Mouse (Mus musculus) midbrain, embryonic 15.5 days (tissue): ENCODE results near the gene Sebox. TPM values are rescaled to one million over a fixed set of nuclear protein-coding genes. Genes with fewer than 3 reads are reported as not detected.
A peak's percentile ranks its signal among the peaks of the same experiment; 100 is the strongest.

Experiments
- ATAC-seq: fragments of 200-750 bp; cut with Nextera tagmentation; replicated peaks from 2 replicates; pipeline ENCODE4 v1.8.0; 2017; ENCODE audit warnings: moderate TSS enrichment
- H3K27ac ChIP-seq: fragments of 300-500 bp; sonication (generic); 2 replicates; pipeline ENCODE4 v1.5.1; 2015; ENCODE audit warnings: mild to moderate bottlenecking, inconsistent platforms
- H3K27me3 ChIP-seq: fragments of 300-500 bp; sonication (generic); replicated peaks from 2 replicates; pipeline ENCODE4 v1.6.1; 2015; ENCODE audit warnings: inconsistent platforms
- H3K36me3 ChIP-seq: fragments of 300-500 bp; sonication (generic); replicated peaks from 2 replicates; pipeline ENCODE4 v1.6.1; 2015; ENCODE audit warnings: inconsistent platforms
- H3K4me1 ChIP-seq: fragments of 300-500 bp; sonication (generic); 2 replicates; pipeline ENCODE4 v1.6.1; 2015; ENCODE audit warnings: inconsistent platforms
- H3K4me2 ChIP-seq: fragments of 300-500 bp; sonication (generic); 2 replicates; pipeline ENCODE4 v1.6.1; 2015; ENCODE audit warnings: inconsistent platforms, mild to moderate bottlenecking, moderate library complexity
- H3K4me3 ChIP-seq: fragments of 300-500 bp; sonication (generic); 2 replicates; pipeline ENCODE4 v1.5.1; 2015; ENCODE audit warnings: mild to moderate bottlenecking, inconsistent platforms
- H3K9ac ChIP-seq: fragments of 300-500 bp; sonication (generic); 2 replicates; pipeline ENCODE4 v1.6.1; 2015; ENCODE audit warnings: mild to moderate bottlenecking, inconsistent platforms
- H3K9me3 ChIP-seq: fragments of 300-500 bp; sonication (generic); 2 replicates; pipeline ENCODE4 v1.6.1; 2016; ENCODE audit warnings: inconsistent platforms
- WGBS: fragments of 180-500 bp; shearing (Covaris S2); methylation state at CpG from one replicate; pipeline ENCODE4 v1.1.7; 2015; ENCODE audit warnings: mixed read lengths; 5-methylcytosine and 5-hydroxymethylcytosine counted together
- polyA plus RNA-seq: library from polyadenylated mRNA; unstranded; fragments of >200 nt; fragmentation: Nextera tagmentation; extraction: Ambion mirVana; gene quantifications from 2 replicates; pipeline ENCODE4 v1.2.1, GENCODE M21; 2015

The Sebox gene
- polyA plus RNA-seq, 1 experiment from 2014 or later: 0.13 TPM

GRCm38 (mm10) chr11:78467932-78468331, 35.3 kb upstream of the Sebox start:
- Histone ChIP-seq H3K36me3 (no peaks in the 10 kb centered on the region), H3K9ac (no peak overlapping the region), H3K4me1 (peaks cover 17% of the 10 kb centered on the region), H3K27ac (no peak overlapping the region), H3K27me3 (no peaks in the 10 kb centered on the region; the same call in 1 of the 2 replicates), H3K4me2 (no peak overlapping the region), H3K9me3 (no peaks in the 10 kb centered on the region), H3K4me3 (no peak overlapping the region)
- no peak for ATAC-seq
- WGBS: 69% methylated on average over 3 of the region's 3 CpGs

GRCm38 (mm10) chr11:78471326-78472103, 31.7 kb upstream of the Sebox start:
- peaks cover 5% of the 10 kb centered on the region for H3K4me1 ChIP-seq
- H3K9me3 ChIP-seq: no peaks in the 10 kb centered on the region
- H3K4me3 ChIP-seq: no peak overlapping the region
- 88% methylated on average over 10 of the region's 10 CpGs for WGBS
- no peak for ATAC-seq
- H3K36me3 ChIP-seq: peaks cover 14% of the 10 kb centered on the region; the same call in 1 of the 2 replicates
- no peak overlapping the region for H3K4me2 ChIP-seq
- no peak overlapping the region for H3K27ac ChIP-seq
- no peak overlapping the region for H3K9ac ChIP-seq
- H3K27me3 ChIP-seq: no peaks in the 10 kb centered on the region

DNA sequence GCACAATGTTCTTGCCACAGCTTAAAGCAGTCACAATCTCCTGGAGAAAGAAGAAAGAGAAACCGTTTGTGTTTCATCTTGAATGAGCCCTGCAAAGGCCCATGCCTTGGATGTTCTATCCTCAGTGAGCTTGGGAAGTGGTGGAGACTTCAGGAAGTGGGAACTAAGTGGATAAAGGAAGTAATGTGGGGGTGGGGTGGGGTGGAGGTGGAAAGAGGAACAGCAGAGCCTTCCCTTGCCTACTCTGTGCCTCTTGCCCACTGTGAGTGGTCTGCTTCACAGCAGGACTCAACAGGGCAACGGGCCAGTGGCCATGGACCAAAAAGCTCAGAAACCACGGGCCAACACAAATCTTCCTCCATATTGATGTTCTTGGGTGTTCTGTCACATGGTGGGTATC, 28.0 kb upstream of the Sebox start:
- Histone ChIP-seq H3K36me3 (peaks cover 14% of the 10 kb centered on the region; the same call in 1 of the 2 replicates), H3K9ac (no peak overlapping the region), H3K27me3 (no peaks in the 10 kb centered on the region), H3K27ac (no peak overlapping the region), H3K4me1 (no peaks in the 10 kb centered on the region), H3K9me3 (no peaks in the 10 kb centered on the region), H3K4me3 (no peak overlapping the region), H3K4me2 (no peak overlapping the region)
- WGBS: 87% methylated on average over 3 of the region's 3 CpGs
- ATAC-seq: no peak

- Histone ChIP-seq H3K27me3 (no peaks in the 10 kb centered on the region), H3K4me1 (0 out of 2 replicates have a peak, but pooled peaks cover 6% of the 10 kb centered on the region), H3K9ac (no peak overlapping the region), H3K4me3 (no peak overlapping the region), H3K4me2 (no peak overlapping the region), H3K27ac (no peak overlapping the region), H3K9me3 (no peaks in the 10 kb centered on the region), H3K36me3 (peaks cover 13% of the 10 kb centered on the region)
- no peak for ATAC-seq
- 63% methylated on average over 7 of the region's 7 CpGs for WGBS
These were observed 19.6 kb upstream of the Sebox start for GRCm38 (mm10) chr11:78483639-78484038.

DNA sequence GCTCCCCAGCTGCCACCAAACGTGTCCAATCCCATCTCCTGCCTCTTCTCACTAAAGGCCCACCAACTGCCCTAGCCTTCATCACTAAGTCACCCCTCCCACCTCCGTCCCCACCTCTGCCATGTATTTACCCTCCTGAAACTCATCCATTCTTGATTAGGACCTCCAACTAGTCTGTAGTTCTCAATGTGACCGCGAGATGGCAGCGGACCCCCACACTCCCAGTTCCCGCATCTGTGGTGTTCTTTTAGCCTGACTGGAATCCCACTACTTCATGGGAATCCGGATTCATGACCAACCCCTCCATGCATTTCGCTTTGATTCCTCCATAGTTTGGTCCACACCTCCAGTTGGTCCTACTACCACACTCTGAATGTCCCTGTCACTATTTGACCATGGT, 15.1 kb upstream of the Sebox start:
- H3K27me3 ChIP-seq: no peaks in the 10 kb centered on the region
- peaks cover 15% of the 10 kb centered on the region; the same call in 1 of the 2 replicates for H3K4me1 ChIP-seq
- no peak for ATAC-seq
- 3% methylated on average over 8 of the region's 8 CpGs for WGBS
- no peak overlapping the region for H3K4me3 ChIP-seq
- H3K27ac ChIP-seq: no peak overlapping the region
- H3K9me3 ChIP-seq: no peaks in the 10 kb centered on the region
- H3K9ac ChIP-seq: no peak overlapping the region
- H3K36me3 ChIP-seq: peaks cover 8% of the 10 kb centered on the region
- no peak overlapping the region for H3K4me2 ChIP-seq

DNA sequence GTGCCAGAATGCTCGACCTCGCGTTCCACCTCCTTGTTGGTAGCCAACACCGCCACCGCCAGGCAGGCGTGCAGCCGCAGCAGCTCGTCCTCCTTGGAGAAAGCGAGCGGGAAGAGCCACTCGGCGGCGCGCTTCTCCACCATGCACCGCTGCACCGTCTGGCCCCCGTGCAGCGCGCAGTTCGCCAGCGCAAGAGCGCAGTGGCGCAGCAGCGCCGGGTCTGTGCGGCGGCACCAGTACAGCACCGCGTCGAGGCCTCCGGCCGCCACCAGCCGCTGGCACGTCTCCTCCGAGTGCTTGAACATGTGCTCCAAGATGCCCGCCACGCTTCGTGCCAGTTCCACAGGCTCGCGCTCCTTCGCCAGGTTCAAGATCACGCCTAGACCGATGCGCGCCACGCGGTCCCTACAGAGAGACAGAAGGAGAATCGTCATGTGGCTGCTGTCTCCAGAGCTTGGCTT, 12.4 kb upstream of the Sebox start:
- WGBS: 7% methylated on average over 48 of the region's 48 CpGs
- no peaks in the 10 kb centered on the region for H3K27me3 ChIP-seq
- no peak overlapping the region for H3K27ac ChIP-seq
- ATAC-seq: peak; percentile 68
- H3K36me3 ChIP-seq: peaks cover 6% of the 10 kb centered on the region
- H3K9me3 ChIP-seq: no peaks in the 10 kb centered on the region
- peak overlapping the region; percentile 45 for H3K4me2 ChIP-seq
- H3K4me1 ChIP-seq: peaks cover 32% of the 10 kb centered on the region
- H3K9ac ChIP-seq: 0 out of 2 replicates have a peak overlapping the region, but pooled peaks have one; percentile 2
- peak overlapping the region; percentile 19 for H3K4me3 ChIP-seq

DNA sequence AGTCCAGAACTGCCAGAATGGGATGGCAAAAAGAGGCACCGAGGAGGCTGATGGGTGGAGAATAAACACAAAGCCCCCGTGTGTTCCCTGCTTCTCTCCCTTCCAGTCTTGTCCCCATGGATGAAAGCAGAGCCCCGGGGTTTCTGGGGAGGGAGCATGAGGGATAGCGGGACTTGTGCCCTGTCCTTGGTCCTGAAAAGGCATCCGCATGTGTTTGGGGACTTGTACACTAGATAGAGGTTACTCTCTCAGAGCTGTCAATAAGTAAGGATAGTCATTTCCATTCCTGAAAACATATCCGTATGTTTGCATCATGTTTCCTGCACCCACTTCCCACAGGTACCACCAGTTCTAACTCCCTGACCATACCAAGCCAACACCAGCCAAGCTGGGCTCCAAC, 7.3 kb upstream of the Sebox start:
- H3K9ac ChIP-seq: peak overlapping the region; percentile 87
- ATAC-seq: no peak
- H3K9me3 ChIP-seq: no peaks in the 10 kb centered on the region
- H3K4me1 ChIP-seq: peaks cover 41% of the 10 kb centered on the region
- peaks cover 4% of the 10 kb centered on the region; the same call in 1 of the 2 replicates for H3K27me3 ChIP-seq
- H3K4me3 ChIP-seq: peak overlapping the region; percentile 70
- H3K27ac ChIP-seq: no peak overlapping the region
- H3K36me3 ChIP-seq: no peaks in the 10 kb centered on the region
- WGBS: 4% methylated on average over 6 of the region's 6 CpGs
- peak overlapping the region; percentile 74 for H3K4me2 ChIP-seq

DNA sequence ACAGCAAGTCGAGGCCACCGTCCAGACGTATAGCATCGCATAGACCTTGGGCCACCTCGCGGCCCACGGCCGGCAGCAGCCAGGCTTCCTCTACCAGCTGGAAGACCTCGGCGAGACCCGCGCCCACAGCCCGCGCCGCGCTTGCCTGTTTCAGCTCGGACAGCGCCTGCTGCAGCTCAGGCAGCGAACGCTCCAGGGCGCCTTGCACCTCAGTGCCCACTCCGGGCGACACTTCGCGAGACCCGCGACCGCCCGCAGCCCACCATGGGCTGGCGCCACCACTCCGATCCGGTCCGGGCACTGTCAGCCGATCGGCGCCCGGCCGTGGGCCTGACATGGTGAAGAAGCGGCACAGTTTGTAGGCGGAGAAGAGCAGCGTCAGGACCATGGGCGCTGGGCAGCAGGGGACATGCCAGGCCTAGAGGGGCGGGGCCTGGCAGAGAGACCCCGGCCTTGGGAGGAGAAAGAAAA, 6.1 kb upstream of the Sebox start:
- Histone ChIP-seq H3K36me3 (no peaks in the 10 kb centered on the region), H3K27me3 (peaks cover 6% of the 10 kb centered on the region; the same call in 1 of the 2 replicates), H3K4me1 (peaks cover 37% of the 10 kb centered on the region), H3K9ac (peak overlapping the region; percentile 87), H3K9me3 (no peaks in the 10 kb centered on the region), H3K27ac (peak overlapping the region; percentile 93), H3K4me2 (peak overlapping the region; percentile 74), H3K4me3 (peak overlapping the region; percentile 70)
- WGBS: under 1% methylated on average over 44 of the region's 44 CpGs
- ATAC-seq: peak; percentile 83

DNA sequence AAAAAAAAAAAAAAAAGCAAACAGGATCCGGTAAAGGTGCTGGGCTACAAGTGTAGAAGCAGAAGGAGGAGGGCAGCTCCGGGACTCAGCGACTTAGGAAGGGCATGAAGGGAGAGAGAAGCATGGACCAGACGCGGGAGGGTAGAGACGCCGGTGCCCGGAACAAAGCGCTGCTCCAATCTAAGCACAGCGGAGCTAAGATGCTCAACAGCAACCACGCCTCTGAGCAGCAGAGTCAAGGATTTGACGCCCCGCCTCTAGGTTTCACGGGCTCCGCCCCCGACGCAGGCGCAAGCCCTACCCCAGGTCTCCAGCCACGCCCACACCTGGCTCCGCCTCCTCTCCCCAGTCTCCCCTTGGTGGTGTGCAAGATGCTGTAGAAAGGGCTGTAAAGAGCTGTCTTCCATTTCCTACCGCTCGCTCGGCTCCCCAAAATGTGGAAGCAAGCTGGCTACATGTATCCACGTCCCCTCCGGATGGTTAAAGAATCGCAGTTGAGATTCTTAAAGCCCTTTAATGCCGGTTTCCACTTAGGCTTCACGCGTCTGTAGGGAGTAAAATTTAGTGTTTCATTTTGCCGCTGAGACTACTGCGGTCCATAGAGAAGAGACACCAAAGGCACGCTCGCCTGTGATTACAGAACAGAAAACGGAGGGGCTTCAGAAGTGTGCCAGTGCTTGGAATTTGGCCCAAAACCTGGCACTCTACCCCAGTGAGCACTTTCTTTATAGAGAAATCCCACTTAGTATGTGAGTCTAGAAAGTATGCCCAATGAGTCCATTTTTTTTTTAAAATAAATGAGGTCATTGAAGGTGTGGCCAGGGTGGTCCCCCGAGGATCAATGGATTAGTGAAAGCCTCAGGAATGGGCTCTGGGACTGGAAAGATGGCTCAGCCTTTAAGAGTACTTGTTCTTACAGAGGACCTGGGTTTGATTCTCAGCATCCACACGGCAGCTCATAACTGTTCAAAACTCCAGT, 5.4 kb upstream of the Sebox start, which contains the start of gene Sarm1:
Gene Sarm1 (minus strand): TSS at position 211 of the 979 bp plus-strand sequence.
- Histone ChIP-seq H3K36me3 (no peaks in the 10 kb centered on the region), H3K9me3 (no peaks in the 10 kb centered on the region), H3K27me3 (peaks cover 6% of the 10 kb centered on the region; the same call in 1 of the 2 replicates), H3K27ac (peak within 1 kb of the TSS; percentile 93), H3K9ac (peak within 1 kb of the TSS; percentile 87), H3K4me2 (peak within 1 kb of the TSS; percentile 74), H3K4me1 (peaks cover 37% of the 10 kb centered on the region), H3K4me3 (peak within 1 kb of the TSS; percentile 70)
- peak; percentile 97 for ATAC-seq
- 3% methylated on average over 36 of the region's 36 CpGs for WGBS

DNA sequence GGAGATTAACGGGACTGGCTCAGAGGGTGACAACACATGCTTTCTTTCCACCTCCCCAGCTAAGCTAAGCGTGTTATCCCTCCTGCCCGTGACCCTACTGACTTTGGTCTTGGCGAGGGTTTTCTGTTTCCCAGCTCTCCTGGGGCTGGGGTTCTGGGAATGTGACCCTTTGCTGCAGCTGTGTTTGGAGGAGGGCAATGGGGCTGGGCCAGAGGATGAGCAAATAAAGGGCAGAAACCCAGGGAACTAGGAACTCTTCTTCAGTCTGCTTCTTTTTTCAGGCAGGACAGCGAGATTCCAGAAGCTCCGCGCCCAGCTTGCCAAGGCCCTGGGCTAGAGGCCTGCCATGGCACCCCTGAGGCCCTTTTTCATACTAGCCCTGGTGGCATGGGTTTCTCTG, 4.2 kb upstream of the Sebox start, which contains the start of gene Vtn:
Gene Vtn (plus strand): TSS at position 88 of the 400 bp plus-strand sequence.
- no peaks in the 10 kb centered on the region for H3K9me3 ChIP-seq
- ATAC-seq: no peak
- peaks cover 36% of the 10 kb centered on the region for H3K4me1 ChIP-seq
- H3K9ac ChIP-seq: peak within 1 kb of the TSS; percentile 87
- peak within 1 kb of the TSS; percentile 70 for H3K4me3 ChIP-seq
- H3K36me3 ChIP-seq: no peaks in the 10 kb centered on the region
- peak within 1 kb of the TSS; percentile 93 for H3K27ac ChIP-seq
- H3K27me3 ChIP-seq: peaks cover 6% of the 10 kb centered on the region; the same call in 1 of the 2 replicates
- 46% methylated on average over 7 of the region's 7 CpGs for WGBS
- peak within 1 kb of the TSS; percentile 74 for H3K4me2 ChIP-seq

GRCm38 (mm10) chr11:78499543-78499942, 3.7 kb upstream of the Sebox start:
- Histone ChIP-seq H3K9me3 (no peaks in the 10 kb centered on the region), H3K27ac (no peak overlapping the region), H3K36me3 (no peaks in the 10 kb centered on the region), H3K4me2 (no peak overlapping the region), H3K27me3 (peaks cover 6% of the 10 kb centered on the region; the same call in 1 of the 2 replicates), H3K4me1 (peaks cover 32% of the 10 kb centered on the region), H3K4me3 (no peak overlapping the region), H3K9ac (no peak overlapping the region)
- no peak for ATAC-seq
- WGBS: 54% methylated on average over 16 of the region's 16 CpGs
